Mouse (Mus musculus) limb, embryonic 13.5 days (tissue): ENCODE results near the gene Tapbp. TPM values are rescaled to one million over a fixed set of nuclear protein-coding genes. Genes with fewer than 3 reads are reported as not detected.
A peak's percentile ranks its signal among the peaks of the same experiment; 100 is the strongest.

Source experiments
- ATAC-seq: fragments of 200-750 bp; cut with Nextera tagmentation; 2 replicates; pipeline ENCODE4 v1.8.0; 2017; ENCODE audit warnings: low read depth, moderate number of reproducible peaks, moderate TSS enrichment; ENCODE audit not compliant: low FRiP score
- H3K27ac ChIP-seq: fragments of 300-500 bp; sonication (generic); 2 replicates; pipeline ENCODE4 v1.5.1; 2015; ENCODE audit warnings: inconsistent platforms, mild to moderate bottlenecking, moderate library complexity
- H3K27me3 ChIP-seq: fragments of 300-500 bp; sonication (generic); 2 replicates; pipeline ENCODE4 v1.6.1; 2015; ENCODE audit warnings: mild to moderate bottlenecking, inconsistent platforms
- H3K36me3 ChIP-seq: fragments of 300-500 bp; sonication (generic); 2 replicates; pipeline ENCODE4 v1.6.1; 2015; ENCODE audit warnings: inconsistent platforms, mild to moderate bottlenecking, moderate library complexity
- H3K4me1 ChIP-seq: fragments of 300-500 bp; sonication (generic); 2 replicates; pipeline ENCODE4 v1.6.1; 2015; ENCODE audit warnings: inconsistent platforms
- H3K4me2 ChIP-seq: fragments of 300-500 bp; sonication (generic); replicated peaks from 2 replicates; pipeline ENCODE4 v1.6.1; 2015; ENCODE audit warnings: inconsistent platforms, mild to moderate bottlenecking, moderate library complexity
- H3K4me3 ChIP-seq: fragments of 300-500 bp; sonication (generic); 2 replicates; pipeline ENCODE4 v1.5.1; 2015; ENCODE audit warnings: moderate library complexity, mild to moderate bottlenecking, inconsistent platforms
- H3K9ac ChIP-seq: fragments of 300-500 bp; sonication (generic); 2 replicates; pipeline ENCODE4 v1.6.1; 2015; ENCODE audit warnings: mild to moderate bottlenecking, inconsistent platforms
- H3K9me3 ChIP-seq: fragments of 300-500 bp; sonication (generic); 2 replicates; pipeline ENCODE4 v1.6.1; 2016; ENCODE audit warnings: inconsistent platforms
- WGBS: fragments of 180-500 bp; shearing (Covaris S2); methylation state at CpG from one replicate; pipeline ENCODE4 v1.1.7; 2015; 5-methylcytosine and 5-hydroxymethylcytosine counted together
- polyA plus RNA-seq: library from polyadenylated mRNA; unstranded; fragments of >200 nt; fragmentation: Nextera tagmentation; extraction: Ambion mirVana; gene quantifications from 2 replicates; pipeline ENCODE4 v1.2.1, GENCODE M21; 2015

The Tapbp gene
- polyA plus RNA-seq, 1 experiment from 2014 or later, result 27.4 TPM

DNA sequence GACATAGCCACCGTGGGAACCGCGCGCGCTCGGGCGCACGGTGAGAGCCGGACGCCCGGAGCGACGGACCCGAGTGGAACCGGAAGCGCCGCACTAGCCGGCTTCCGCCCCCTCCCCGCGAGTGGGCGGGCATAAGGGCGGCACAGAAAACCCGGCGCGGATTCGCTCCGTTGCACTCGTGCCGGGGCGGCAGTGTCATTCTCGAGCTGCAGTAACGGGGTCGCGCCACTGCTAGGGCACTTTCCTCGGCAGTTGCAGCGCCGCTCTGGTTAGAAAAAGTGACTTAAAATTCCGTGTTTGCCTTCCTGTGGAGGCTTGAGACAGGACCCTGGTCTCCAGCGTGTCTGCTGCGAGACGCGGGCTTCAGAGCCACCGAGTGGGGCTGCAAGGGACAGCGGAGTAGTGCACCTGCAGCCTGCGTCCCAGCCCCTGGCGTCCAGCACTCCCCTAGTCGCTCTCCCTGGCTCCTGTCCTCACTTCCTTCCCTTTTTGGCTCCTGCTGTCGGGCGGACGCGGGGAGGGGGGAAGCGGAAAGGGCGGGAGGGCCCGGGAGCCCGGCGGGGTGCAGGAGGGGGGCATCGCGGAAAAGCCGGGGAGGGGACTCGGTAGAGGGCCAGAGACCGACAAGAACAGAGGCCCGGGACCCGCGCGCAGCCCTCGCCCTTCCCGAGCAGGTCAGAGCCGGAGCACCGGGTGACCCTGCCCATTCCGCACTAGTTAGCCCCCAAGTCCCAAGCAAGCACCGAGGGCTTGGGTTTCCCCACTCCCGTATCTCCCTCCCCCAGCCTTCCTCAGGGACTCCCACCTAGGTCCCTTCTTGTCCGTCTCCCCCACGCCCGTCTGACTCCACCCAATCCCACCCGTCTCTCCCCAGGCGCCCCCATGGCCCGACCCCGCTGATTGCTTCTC lies 13.9 kb downstream of the Tapbp start, which contains the start of gene Rgl2:
Gene Rgl2, plus strand, starts transcription at position 173 of the 909 bp plus-strand sequence.
- H3K36me3 ChIP-seq, result peaks cover 50% of the 10 kb centered on the region
- H3K4me1 ChIP-seq, result peaks cover 24% of the 10 kb centered on the region
- H3K9ac ChIP-seq, result peak within 1 kb of the TSS; percentile 89
- no peaks in the 10 kb centered on the region for H3K9me3 ChIP-seq
- peak within 1 kb of the TSS; percentile 96 for H3K27ac ChIP-seq
- no peaks in the 10 kb centered on the region for H3K27me3 ChIP-seq
- peak; percentile 77 for ATAC-seq
- 0% methylated on average over 76 of the region's 80 CpGs for WGBS
- H3K4me3 ChIP-seq, result peak within 1 kb of the TSS; percentile 87
- peak within 1 kb of the TSS; percentile 98 for H3K4me2 ChIP-seq

DNA sequence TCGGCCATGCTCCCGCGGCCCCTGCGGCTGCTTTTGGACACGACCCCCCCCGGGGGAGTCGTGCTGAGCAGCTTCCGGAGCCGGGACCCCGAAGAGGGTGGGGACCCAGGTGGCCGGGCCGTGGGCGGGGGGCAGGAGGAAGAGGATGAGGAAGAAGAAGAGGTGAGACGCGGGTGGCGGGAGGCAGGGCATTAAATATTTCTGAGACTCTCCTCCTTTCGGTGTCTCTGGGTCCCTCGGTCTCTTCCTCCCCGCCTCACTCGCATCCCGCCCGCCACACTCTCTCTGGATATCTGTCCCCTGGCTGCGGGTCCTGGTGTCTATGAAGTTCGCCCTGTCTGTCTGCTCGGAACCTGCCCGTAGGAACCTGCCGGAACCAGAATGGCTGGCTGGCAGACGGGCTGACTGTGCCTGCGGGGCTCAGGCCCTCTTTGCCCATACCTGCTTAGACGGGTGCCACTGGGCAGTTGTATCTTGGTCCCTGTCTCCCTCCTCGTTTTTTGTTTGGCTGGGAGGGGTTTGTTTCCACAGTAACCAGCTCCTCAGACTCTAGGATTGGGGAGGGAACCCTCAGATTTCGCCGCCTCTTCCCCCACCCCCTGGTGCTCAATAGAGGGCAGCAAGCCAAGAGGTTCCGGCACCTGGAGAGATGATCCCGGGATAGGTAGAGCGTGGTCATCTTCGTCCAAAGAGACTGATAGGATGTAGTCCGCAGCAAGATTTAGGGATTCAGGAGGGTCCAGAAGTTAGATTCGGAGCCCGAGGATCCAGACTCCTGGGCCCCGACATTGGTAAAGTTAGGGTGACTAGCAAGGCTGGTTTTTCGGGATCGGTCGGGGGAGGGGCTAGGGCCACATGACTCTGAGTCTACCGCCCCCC lies 14.8 kb downstream of the Tapbp start:
- peak; percentile 10; the same call in 1 of the 2 replicates for ATAC-seq
- peaks cover 52% of the 10 kb centered on the region for H3K36me3 ChIP-seq
- H3K27me3 ChIP-seq, result no peaks in the 10 kb centered on the region
- peak overlapping the region; percentile 89 for H3K9ac ChIP-seq
- peaks cover 24% of the 10 kb centered on the region for H3K4me1 ChIP-seq
- peak overlapping the region; percentile 98 for H3K4me2 ChIP-seq
- peak overlapping the region; percentile 87 for H3K4me3 ChIP-seq
- WGBS, result under 1% methylated on average over 45 of the region's 45 CpGs
- H3K9me3 ChIP-seq, result no peaks in the 10 kb centered on the region
- peak overlapping the region; percentile 96 for H3K27ac ChIP-seq

DNA sequence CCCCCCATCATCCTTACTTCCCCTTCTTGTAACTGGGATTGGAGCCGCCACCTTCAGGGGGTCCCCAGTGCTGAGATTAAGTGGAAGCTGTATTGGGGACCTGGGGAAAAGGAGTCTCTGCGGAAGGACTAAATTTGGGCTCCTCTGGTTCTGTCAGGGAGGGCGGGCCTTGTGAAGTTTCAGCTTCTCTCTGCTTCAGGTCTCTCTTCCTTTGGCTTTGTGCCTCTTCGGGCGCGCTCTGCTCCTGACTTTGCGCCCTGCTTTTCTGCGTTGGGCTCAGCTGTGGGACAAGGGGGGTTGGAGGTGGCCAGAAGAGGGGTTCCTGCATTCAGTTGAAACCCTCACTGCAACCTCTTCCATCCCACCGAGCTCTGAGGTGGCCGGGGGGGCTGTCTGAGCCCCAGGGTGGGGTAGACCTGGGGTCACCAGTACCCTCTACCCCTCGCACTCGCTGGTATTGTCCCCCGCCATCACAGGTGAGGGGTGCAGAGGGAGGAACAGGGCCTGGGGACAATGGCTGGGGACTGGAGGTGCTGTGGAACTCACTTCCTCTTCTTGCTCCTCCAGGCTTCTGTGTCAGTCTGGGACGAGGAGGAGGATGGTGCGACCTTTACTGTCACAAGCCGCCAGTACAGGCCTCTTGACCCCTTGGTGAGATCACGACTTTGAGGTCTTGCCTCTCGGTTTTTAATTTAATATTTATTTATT lies 15.6 kb downstream of the Tapbp start:
- peak overlapping the region; percentile 89 for H3K9ac ChIP-seq
- WGBS, result 37% methylated on average over 18 of the region's 18 CpGs
- peak overlapping the region; percentile 98 for H3K4me2 ChIP-seq
- H3K27ac ChIP-seq, result no peak overlapping the region
- H3K9me3 ChIP-seq, result no peaks in the 10 kb centered on the region
- H3K4me1 ChIP-seq, result peaks cover 24% of the 10 kb centered on the region
- peak overlapping the region; percentile 87 for H3K4me3 ChIP-seq
- ATAC-seq, result no peak
- H3K27me3 ChIP-seq, result no peaks in the 10 kb centered on the region
- peaks cover 52% of the 10 kb centered on the region for H3K36me3 ChIP-seq

DNA sequence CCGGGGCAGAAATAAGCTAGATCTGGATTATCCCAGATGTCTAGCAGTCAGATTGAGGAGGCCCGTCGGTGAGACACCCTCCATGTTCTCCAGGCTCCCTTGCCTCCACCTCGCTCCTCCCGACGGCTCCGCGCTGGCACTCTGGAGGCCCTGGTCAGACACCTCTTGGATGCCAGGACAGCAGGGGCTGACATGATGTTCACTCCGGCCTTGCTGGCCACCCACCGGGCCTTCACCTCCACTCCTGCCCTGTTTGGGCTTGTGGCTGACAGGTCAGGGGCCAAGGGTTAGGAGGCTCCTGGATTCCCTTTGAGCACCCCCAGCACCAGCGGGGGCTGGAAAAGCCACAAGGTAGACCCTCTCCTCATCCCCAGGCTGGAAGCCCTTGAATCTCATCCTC lies 16.2 kb downstream of the Tapbp start:
- WGBS, result 91% methylated on average over 11 of the region's 11 CpGs
- no peak overlapping the region for H3K9ac ChIP-seq
- H3K27ac ChIP-seq, result no peak overlapping the region
- H3K4me3 ChIP-seq, result peak overlapping the region; percentile 87; the same call in 1 of the 2 replicates
- peaks cover 24% of the 10 kb centered on the region for H3K4me1 ChIP-seq
- no peaks in the 10 kb centered on the region for H3K27me3 ChIP-seq
- H3K9me3 ChIP-seq, result no peaks in the 10 kb centered on the region
- no peak for ATAC-seq
- H3K36me3 ChIP-seq, result peaks cover 55% of the 10 kb centered on the region
- peak overlapping the region; percentile 98; the same call in 1 of the 2 replicates for H3K4me2 ChIP-seq

DNA sequence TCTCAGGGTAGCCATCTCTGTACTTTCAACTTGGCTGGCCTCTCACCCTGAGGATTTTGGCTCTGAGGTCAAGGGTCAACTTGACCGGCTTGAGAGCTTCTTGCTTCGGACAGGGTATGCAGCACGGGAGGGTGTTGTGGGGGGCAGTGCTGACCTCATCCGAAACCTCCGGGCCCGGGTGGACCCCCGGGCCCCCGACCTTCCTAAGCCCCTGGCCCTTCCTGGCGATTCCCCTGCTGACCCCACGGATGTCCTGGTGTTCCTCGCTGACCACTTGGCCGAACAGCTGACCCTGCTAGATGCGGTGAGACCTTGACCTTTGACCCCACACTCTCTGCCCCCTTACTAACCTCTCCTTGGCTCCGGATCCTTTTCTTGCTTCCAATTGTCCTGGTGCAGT lies 16.7 kb downstream of the Tapbp start:
- WGBS, result 88% methylated on average over 14 of the region's 14 CpGs
- peaks cover 56% of the 10 kb centered on the region for H3K36me3 ChIP-seq

DNA sequence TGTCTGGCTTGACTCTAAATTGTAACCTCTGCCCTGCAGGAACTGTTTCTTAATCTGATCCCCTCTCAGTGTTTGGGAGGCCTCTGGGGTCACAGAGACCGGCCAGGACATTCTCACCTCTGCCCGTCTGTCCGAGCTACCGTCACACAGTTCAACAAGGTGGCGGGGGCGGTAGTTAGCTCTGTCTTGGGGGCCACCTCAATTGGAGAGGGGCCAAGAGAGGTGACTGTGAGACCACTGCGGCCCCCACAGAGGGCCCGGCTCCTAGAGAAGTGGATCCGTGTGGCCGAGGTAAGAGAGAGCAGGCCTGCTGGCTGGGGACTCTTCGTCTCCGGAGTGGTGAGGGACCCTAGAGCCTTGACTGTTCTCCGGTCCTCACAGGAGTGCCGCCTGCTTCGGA lies 17.3 kb downstream of the Tapbp start:
- peaks cover 21% of the 10 kb centered on the region for H3K4me1 ChIP-seq
- 88% methylated on average over 15 of the region's 15 CpGs for WGBS
- H3K9ac ChIP-seq, result no peak overlapping the region
- no peaks in the 10 kb centered on the region for H3K27me3 ChIP-seq
- no peaks in the 10 kb centered on the region for H3K9me3 ChIP-seq
- no peak overlapping the region for H3K4me3 ChIP-seq
- H3K27ac ChIP-seq, result no peak overlapping the region
- no peak for ATAC-seq
- peaks cover 58% of the 10 kb centered on the region for H3K36me3 ChIP-seq
- no peak overlapping the region for H3K4me2 ChIP-seq

More for the DNA sequence above, 16.7 kb downstream of the Tapbp start:
- no peak overlapping the region for H3K4me2 ChIP-seq
- H3K4me1 ChIP-seq, result peaks cover 24% of the 10 kb centered on the region
- no peak overlapping the region for H3K9ac ChIP-seq
- ATAC-seq, result no peak
- no peaks in the 10 kb centered on the region for H3K27me3 ChIP-seq
- no peak overlapping the region for H3K27ac ChIP-seq
- H3K4me3 ChIP-seq, result no peak overlapping the region
- H3K9me3 ChIP-seq, result no peaks in the 10 kb centered on the region

DNA sequence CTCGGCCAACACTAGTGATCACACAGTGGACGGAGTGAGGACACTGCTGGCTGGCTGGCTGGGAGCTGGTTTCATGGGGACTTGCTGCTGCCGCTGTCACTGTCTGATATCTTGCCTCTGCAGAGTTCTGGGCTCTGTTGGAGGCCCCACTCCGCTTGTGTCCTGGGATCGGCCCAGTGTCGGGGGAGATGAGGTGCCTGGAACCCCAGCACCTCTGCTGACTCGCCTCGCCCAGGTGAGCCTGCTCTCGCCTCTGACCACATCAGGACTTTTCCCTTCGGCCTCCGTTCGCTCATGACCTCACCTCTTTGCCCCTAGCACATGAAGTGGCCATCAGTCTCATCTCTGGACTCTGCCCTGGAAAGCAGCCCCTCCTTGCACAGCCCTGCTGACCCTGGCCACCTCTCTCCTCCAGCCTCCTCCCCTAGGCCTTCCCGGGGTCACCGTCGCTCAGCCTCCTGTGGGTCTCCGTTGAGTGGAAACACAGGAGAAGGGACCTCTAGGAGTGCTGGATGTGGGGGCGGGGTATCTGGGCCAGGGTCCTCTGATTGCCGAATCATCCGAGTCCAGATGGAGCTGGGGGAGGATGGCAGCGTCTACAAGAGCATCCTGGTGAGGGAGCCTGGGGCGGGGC lies 19.8 kb downstream of the Tapbp start:
- ATAC-seq, result no peak

DNA sequence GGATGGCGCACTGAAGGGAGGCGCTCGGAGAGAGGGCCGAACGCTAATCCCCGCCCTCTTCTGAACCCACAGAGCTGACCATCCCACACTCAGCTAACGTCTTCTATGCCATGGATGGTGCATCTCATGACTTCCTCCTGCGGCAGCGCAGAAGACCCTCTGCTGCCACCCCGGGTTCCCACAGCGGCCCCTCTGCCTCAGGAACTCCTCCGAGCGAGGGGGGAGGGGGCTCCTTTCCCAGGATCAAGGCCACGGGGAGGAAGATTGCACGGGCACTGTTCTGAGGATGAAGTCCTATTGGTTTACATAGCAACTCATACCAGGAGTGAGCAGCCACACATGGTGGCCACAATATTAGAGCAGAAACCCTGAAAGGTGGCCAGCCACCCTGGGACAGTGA lies 21.3 kb downstream of the Tapbp start:
- Histone ChIP-seq H3K9ac (no peak overlapping the region), H3K36me3 (peaks cover 68% of the 10 kb centered on the region), H3K27ac (no peak overlapping the region), H3K4me1 (peaks cover 21% of the 10 kb centered on the region), H3K27me3 (no peaks in the 10 kb centered on the region), H3K4me3 (no peak overlapping the region), H3K4me2 (no peak overlapping the region), H3K9me3 (no peaks in the 10 kb centered on the region)
- 83% methylated on average over 15 of the region's 15 CpGs for WGBS
- no peak for ATAC-seq

More for the DNA sequence above, 19.8 kb downstream of the Tapbp start:
- no peak overlapping the region for H3K27ac ChIP-seq
- H3K9me3 ChIP-seq, result no peaks in the 10 kb centered on the region
- peaks cover 69% of the 10 kb centered on the region for H3K36me3 ChIP-seq
- H3K4me1 ChIP-seq, result peaks cover 24% of the 10 kb centered on the region
- H3K4me3 ChIP-seq, result no peak overlapping the region
- no peaks in the 10 kb centered on the region for H3K27me3 ChIP-seq
- H3K4me2 ChIP-seq, result no peak overlapping the region
- 86% methylated on average over 21 of the region's 21 CpGs for WGBS
- H3K9ac ChIP-seq, result no peak overlapping the region

DNA sequence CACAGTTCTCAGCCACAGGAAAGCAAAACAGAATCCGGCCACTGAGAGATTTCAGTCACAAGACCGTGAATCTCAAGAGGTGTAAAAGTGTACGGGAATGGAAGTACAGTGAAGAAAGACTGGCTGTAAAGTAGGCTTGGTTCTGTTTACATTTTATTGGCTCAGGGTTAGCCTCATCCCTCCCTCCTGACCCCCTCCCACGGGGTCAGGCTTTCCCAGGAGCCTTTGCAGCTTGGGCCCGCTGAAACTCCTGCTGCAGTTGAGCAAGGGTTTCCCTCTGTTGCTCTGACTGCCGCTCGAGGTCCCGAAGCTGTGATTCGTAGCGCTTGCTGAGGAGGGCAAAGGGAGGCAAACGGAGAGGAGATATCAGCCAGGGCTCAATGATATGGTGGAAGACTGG lies 23.1 kb downstream of the Tapbp start:
- Histone ChIP-seq H3K9ac (no peak overlapping the region), H3K4me3 (peak overlapping the region; percentile 84)

DNA sequence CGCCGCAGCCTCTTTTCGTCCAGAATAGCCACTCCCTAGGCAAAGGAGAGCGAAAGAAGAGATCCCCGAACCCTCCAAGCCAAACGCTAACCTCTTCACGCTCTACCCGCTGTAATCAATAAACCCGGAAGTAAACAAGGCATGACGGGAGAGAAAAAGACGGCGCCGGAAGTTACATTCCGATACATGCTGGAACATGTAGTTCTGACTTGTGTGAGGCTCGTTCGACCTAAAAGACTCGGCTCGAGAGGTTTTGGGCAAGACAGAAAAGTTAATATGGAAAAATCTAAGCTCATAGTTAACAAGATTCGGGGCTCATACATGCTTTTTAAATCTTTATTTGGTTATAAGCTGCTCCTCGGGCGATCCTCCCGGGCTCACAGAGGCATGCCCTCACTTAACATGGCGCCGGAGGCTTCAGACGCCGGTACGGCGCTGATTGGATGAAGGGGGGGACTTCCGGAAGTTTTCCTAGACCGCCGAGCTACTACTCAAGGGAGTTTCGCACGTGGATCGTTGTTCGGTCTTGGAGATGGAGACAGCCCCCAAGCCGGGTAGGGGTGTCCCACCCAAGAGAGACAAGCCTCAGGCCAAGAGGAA lies 24.6 kb downstream of the Tapbp start, which contains the start of the genes Pfdn6 and Wdr46:
Gene Pfdn6, minus strand, starts transcription at position 138 of the 600 bp plus-strand sequence.
Gene Wdr46, plus strand, starts transcription at position 455 of the 600 bp plus-strand sequence.
- H3K27ac ChIP-seq, result no peak within 1 kb of the TSS
- H3K36me3 ChIP-seq, result peaks cover 63% of the 10 kb centered on the region
- H3K4me2 ChIP-seq, result peak within 1 kb of the TSS; percentile 98
- no peaks in the 10 kb centered on the region for H3K9me3 ChIP-seq
- peak within 1 kb of the TSS; percentile 84 for H3K4me3 ChIP-seq
- peak within 1 kb of the TSS; percentile 87 for H3K9ac ChIP-seq
- H3K4me1 ChIP-seq, result peaks cover 21% of the 10 kb centered on the region
- peak; percentile 93 for ATAC-seq
- under 1% methylated on average over 36 of the region's 36 CpGs for WGBS
- no peaks in the 10 kb centered on the region for H3K27me3 ChIP-seq

More for the DNA sequence above, 23.1 kb downstream of the Tapbp start:
- Histone ChIP-seq H3K27ac (no peak overlapping the region), H3K36me3 (peaks cover 64% of the 10 kb centered on the region), H3K4me2 (peak overlapping the region; percentile 98), H3K9me3 (no peaks in the 10 kb centered on the region), H3K27me3 (no peaks in the 10 kb centered on the region), H3K4me1 (peaks cover 21% of the 10 kb centered on the region)
- ATAC-seq, result no peak
- 81% methylated on average over 11 of the region's 11 CpGs for WGBS
